Mouse (Mus musculus): ENCODE results near the gene Zhx3.

DNA sequence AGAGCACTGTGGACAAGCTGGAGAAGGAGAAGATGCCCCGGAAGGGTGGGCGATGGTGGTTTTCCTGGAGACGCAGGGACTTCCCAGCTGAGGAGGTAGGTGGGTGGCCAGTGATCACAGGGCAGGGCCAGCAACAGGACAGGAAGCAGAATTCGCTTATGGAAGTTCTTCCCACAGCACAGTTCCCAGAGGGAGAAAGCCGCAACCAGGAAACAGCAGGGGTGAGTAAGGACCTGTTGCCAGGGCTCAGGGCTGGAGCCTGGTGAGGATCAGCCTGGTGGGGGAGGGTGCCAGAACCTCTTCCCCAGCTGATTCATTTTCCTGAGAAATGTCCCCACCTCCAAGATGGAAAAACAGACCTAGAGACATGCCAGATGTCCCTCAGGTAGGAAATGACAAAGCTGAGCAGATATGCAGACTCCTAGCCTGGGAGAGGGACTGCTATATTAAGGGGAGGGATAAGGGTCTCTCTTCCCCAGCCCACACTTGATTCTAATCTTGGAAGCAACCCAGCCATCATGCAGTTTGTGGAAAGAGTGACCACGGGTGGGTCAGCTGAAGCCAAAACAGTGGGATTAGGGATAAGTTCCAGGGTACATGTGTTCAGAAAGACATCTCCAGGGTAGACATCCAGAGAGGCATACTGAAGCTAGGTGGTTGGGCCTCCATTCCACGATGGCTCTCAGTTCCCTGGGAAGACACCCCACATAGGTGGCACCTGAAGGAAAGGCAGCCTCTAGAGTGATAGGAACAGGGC lies 29.0 kb upstream of the Zhx3 start:
- no peak for TF ChIP-seq CTCF (IDR thresholded peaks at IDR 0.05; ENCODE audit: control insufficient read depth, insufficient read depth, insufficient read length)
- TF ChIP-seq MAX (IDR thresholded peaks at IDR 0.05) = no peak

Data from C2C12 (cell line).